Mouse (Mus musculus) lung, postnatal 0 days (tissue): ENCODE results near the gene Gm7029.

Experiments used
- CTCF ChIP-seq: IDR thresholded peaks from 2 replicates; pipeline ENCODE4 v1.5.1; 2016; ENCODE audit warnings: antibody characterized with exemption, mild to moderate bottlenecking
- EP300 ChIP-seq: IDR thresholded peaks from 2 replicates; pipeline ENCODE4 v1.6.1; 2016; ENCODE audit warnings: antibody characterized with exemption, mild to moderate bottlenecking, control low read depth

DNA sequence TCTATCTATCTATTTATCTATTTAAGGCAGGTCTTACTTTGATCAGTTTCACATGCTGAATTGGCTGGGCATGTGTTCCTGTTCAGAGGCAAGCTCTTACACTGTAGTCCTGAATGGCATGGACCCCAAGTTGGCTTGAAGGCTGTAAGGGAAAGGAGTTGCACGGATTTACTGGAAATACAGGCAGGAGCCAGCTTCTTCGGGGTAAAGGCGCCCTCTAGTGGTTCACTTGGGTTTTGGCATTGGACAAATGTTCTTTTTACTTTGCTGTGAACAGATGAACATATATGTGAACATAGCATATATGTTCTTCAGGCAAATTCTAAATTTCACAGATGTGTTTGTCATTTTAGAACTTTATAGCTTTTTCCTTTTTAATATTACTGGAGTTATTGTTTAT lies 46.8 kb upstream of the Gm7029 start:
- peak; percentile 94 for TF ChIP-seq CTCF
- TF ChIP-seq EP300, result peak; percentile 61; the same call in 1 of the 2 replicates
